ENCODE assay signal across 32 mouse cellular contexts in genomic region chr8:12840834-12841233, GRCm38 (mm10). TPM values are rescaled to one million over a fixed set of nuclear protein-coding genes. Genes with fewer than 3 reads are reported as not detected.
DNase-seq lines count a peak whose midpoint lies in the region; TF ChIP-seq lines count a peak whose summit lies in the region.
"Had no signal": no experiment of that assay in that cellular context is flagged by ENCODE, and none has a peak within 500 bp of the region (broad histone marks: within the 10 kb centered on the region; RNA-seq: fewer than 3 reads in every experiment).

No protein-coding gene starts in this region.

- H3K4me1 ChIP-seq in testis, adult 2 months (ENCODE audit: control insufficient read depth, insufficient read depth, low read length) = peaks cover 2% of the 10 kb centered on the region
- no peaks in the 10 kb centered on the region for H3K4me1 ChIP-seq in limb, embryonic 10.5 days
- H3K4me1 ChIP-seq: hindbrain, embryonic 12.5 days; intestine, embryonic 15.5 days; limb, embryonic 15.5 days; liver, embryonic 15.5 days; lung, embryonic 15.5 days; neural tube, embryonic 15.5 days had no signal

- no peak for TF ChIP-seq CTCF in testis, adult 2 months (IDR thresholded peaks at IDR 0.05; ENCODE audit: control insufficient read depth, insufficient read depth, insufficient replicate concordance, low read depth, low read length)

- WGBS in limb, embryonic 10.5 days = 93% methylated on average over 7 of the region's 7 CpGs

- no peak for TF ChIP-seq POLR2A in testis, adult 2 months (IDR thresholded peaks at IDR 0.05; ENCODE audit: control insufficient read depth, low read depth, low read length)

- no peaks in the 10 kb centered on the region for H3K9me3 ChIP-seq in limb, embryonic 10.5 days (replicated peaks)
- H3K9me3 ChIP-seq: hindbrain, embryonic 12.5 days; intestine, embryonic 15.5 days; limb, embryonic 15.5 days; liver, embryonic 15.5 days; lung, embryonic 15.5 days had no signal

- H3K27ac ChIP-seq in testis, adult 2 months (ENCODE audit: control insufficient read depth, insufficient read depth, low read depth, low read length) = no peak overlapping the region
- H3K27ac ChIP-seq in limb, embryonic 10.5 days = no peak overlapping the region
- H3K27ac ChIP-seq: hindbrain, embryonic 12.5 days; hindbrain, postnatal 0 days; intestine, embryonic 15.5 days; kidney, postnatal 0 days; limb, embryonic 15.5 days; liver, embryonic 15.5 days; lung, embryonic 15.5 days; neural tube, embryonic 15.5 days had no signal

- no peaks in the 10 kb centered on the region for H3K27me3 ChIP-seq in testis, adult 2 months (ENCODE audit: control insufficient read depth, insufficient read depth, low read length)
- no peaks in the 10 kb centered on the region for H3K27me3 ChIP-seq in limb, embryonic 10.5 days (ENCODE audit: low read depth, poor library complexity, severe bottlenecking)
- H3K27me3 ChIP-seq: hindbrain, embryonic 12.5 days; intestine, embryonic 15.5 days; limb, embryonic 15.5 days; lung, embryonic 15.5 days; neural tube, embryonic 15.5 days had no signal

- peak; percentile 19 for DNase-seq in gastrocnemius, postnatal 25 days
- DNase-seq in gastrocnemius, postnatal 4 days (ENCODE audit: low spot score in 2 of 2) = no peak
- DNase-seq in testis, postnatal 10 days (ENCODE audit: low spot score) = no peak
- peak; percentile 18 for DNase-seq in fibroblast of lung, adult 2 months (ENCODE audit: low read depth)
- peak; percentile 30 for DNase-seq in skeletal muscle tissue, adult 2 months (ENCODE audit: low read depth, low spot score)
- DNase-seq in limb, embryonic 10.5 days (ENCODE audit: low spot score) = no peak
- no peak for DNase-seq in spleen, adult 18-20 months
- DNase-seq: adrenal gland, postnatal 36 days; B cell, adult 2 months; cerebellum, adult 18-20 months; cerebellum, postnatal 10 days; heart, adult 18-20 months; heart, postnatal 36 days; kidney, adult 8-10 months; kidney, postnatal 4 days; left cerebral cortex, postnatal 4 days; midbrain, embryonic 14.5 days; retina, postnatal 1 day; right cerebral cortex, postnatal 14 days; thymus, adult 2 months; thymus, postnatal 36 days had no signal

- peaks cover 5% of the 10 kb centered on the region for H3K36me3 ChIP-seq in testis, adult 2 months (ENCODE audit: control insufficient read depth, insufficient read depth, low read length)
- peaks cover 47% of the 10 kb centered on the region for H3K36me3 ChIP-seq in limb, embryonic 10.5 days
- H3K36me3 ChIP-seq: liver, embryonic 15.5 days had no signal

- peak overlapping the region; percentile 17 for H3K4me3 ChIP-seq in testis, adult 2 months (ENCODE audit: control insufficient read depth, low read depth, low read length)
- no peak overlapping the region for H3K4me3 ChIP-seq in limb, embryonic 10.5 days
- H3K4me3 ChIP-seq: hindbrain, embryonic 12.5 days; intestine, embryonic 15.5 days; limb, embryonic 15.5 days; liver, embryonic 15.5 days; lung, embryonic 15.5 days; megakaryocyte, embryonic 14.5 days; neural tube, embryonic 15.5 days had no signal

RNA-seq across cellular contexts. Expression of gene Mcf2l, which starts 32.8 kb away (rescaled TPM):
- 10 to 100 TPM; 22.9 to 27.4 TPM for total RNA-seq in gastrocnemius, postnatal 25 days (2021)
- 10 to 100 TPM; 36.0 to 42.4 TPM for total RNA-seq in gastrocnemius, postnatal 4 days (2021)
- polyA plus RNA-seq in testis, adult 2 months (2012; rRNA removed) = 8.4 and 8.9 TPM in 2 replicates
- polyA plus RNA-seq in limb, embryonic 10.5 days (2016; fragmentation: Nextera tagmentation; extraction: Ambion mirVana) = 5.7 and 10.3 TPM in 2 replicates
- total RNA-seq: CH12.LX had no signal

Comparison
In these comparisons a context has a peak if more than half of its experiments do, and no peak if none do; other contexts are left out.
1. DNase-seq: peak in gastrocnemius, postnatal 25 days (single experiment), fibroblast of lung, adult 2 months (single experiment) and skeletal muscle tissue, adult 2 months (single experiment); none in gastrocnemius, postnatal 4 days (0 of 2), testis, postnatal 10 days (single experiment), limb, embryonic 10.5 days (single experiment) and spleen, adult 18-20 months (0 of 2).